Mouse (Mus musculus): Measurements from ENCODE around the gene Ms4a4c. TPM values are rescaled to one million over a fixed set of nuclear protein-coding genes. Genes with fewer than 3 reads are reported as not detected.
"Not testable (repeated sequence)": the region's sequence is repeated elsewhere in the genome, so short reads cannot be mapped to it uniquely, and the experiment has no call there.

The Ms4a4c gene
- polyA plus RNA-seq, 1 experiment from 2014 or later = 2.5 TPM

DNA sequence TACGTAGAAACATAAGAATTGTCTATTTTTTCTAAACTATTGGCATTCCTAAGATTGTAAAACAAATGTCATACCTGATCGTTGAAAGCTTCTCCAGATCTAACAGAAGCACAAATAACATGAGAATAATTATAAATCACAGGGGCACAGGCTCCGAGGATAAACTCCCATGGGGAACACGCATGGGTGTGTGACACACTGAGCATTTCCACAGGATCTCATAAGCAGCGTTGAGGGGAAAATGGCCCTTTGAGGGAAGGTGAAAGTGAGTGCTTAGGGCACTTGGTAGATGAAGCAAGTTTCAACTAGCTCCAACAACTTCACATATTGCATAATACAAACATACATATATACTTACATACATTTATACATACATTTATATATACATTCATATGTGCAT is 39.4 kb downstream of the Ms4a4c start:
- Histone ChIP-seq H3K9ac (replicated peaks) (no peak overlapping the region), H3K27me3 (ENCODE audit: insufficient read depth, low read length) (no peaks in the 10 kb centered on the region), H3K4me2 (ENCODE audit: low read depth, low read length) (no peak overlapping the region), H3K4me1 (ENCODE audit: insufficient read depth) (no peaks in the 10 kb centered on the region), H3K36me3 (replicated peaks; ENCODE audit: insufficient read depth, low read length) (no peaks in the 10 kb centered on the region), H3K27ac (ENCODE audit: low read depth) (no peak overlapping the region), H3K9me3 (ENCODE audit: low read length) (no peaks in the 10 kb centered on the region), H3K4me3 (ENCODE audit: low read depth, low read length) (no peak overlapping the region)
- 81% methylated on average over 5 of the region's 5 CpGs for WGBS (ENCODE audit: insufficient replicate concordance)
- ATAC-seq (no peak), DNase-seq (no peak)
- TF ChIP-seq EP300 (IDR thresholded peaks at IDR 0.05; ENCODE audit: low read depth) (no peak), CTCF (IDR thresholded peaks at IDR 0.05; ENCODE audit: low read depth) (no peak)

GRCm38 (mm10) chr19:11447238-11447637 is 42.7 kb downstream of the Ms4a4c start:
- no peak overlapping the region for H3K9ac ChIP-seq (replicated peaks)
- no peaks in the 10 kb centered on the region for H3K36me3 ChIP-seq (replicated peaks; ENCODE audit: insufficient read depth, low read length)
- H3K4me2 ChIP-seq (ENCODE audit: low read depth, low read length) = no peak overlapping the region
- no peaks in the 10 kb centered on the region for H3K27me3 ChIP-seq (ENCODE audit: insufficient read depth, low read length)
- DNase-seq = no peak
- no peak for ATAC-seq
- H3K27ac ChIP-seq (ENCODE audit: low read depth) = peak overlapping the region; percentile 39; the same call in 1 of the 2 replicates
- WGBS (ENCODE audit: insufficient replicate concordance) = 33% methylated on average over 2 of the region's 2 CpGs
- H3K4me1 ChIP-seq (ENCODE audit: insufficient read depth) = no peaks in the 10 kb centered on the region
- H3K9me3 ChIP-seq (ENCODE audit: low read length) = no peaks in the 10 kb centered on the region
- H3K4me3 ChIP-seq (ENCODE audit: low read depth, low read length) = no peak overlapping the region
- TF ChIP-seq CTCF (IDR thresholded peaks at IDR 0.05; ENCODE audit: low read depth) (no peak), EP300 (IDR thresholded peaks at IDR 0.05; ENCODE audit: low read depth) (no peak)

DNA sequence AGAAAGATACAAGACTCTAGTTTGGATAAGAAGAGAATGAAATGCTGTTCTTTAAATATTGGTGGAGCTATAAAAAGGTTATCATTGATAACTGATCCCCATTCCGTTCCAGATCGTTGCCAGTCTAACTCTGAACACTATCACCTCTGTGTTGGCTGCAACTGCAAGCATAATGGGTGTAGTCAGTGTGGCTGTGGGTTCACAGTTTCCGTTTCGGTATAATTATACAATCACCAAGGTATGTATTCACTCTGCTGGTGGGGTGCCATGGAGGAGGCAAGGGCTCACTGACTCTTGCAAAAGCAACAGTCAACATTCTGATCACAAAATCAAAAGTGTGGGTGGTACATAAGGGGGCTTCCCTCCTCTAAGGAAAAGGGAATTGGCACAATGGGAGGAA is 54.5 kb downstream of the Ms4a4c start:
- not testable (repeated sequence) for DNase-seq; H3K9me3 ChIP-seq (ENCODE audit: low read length); H3K4me3 ChIP-seq (ENCODE audit: low read depth, low read length); H3K9ac ChIP-seq (replicated peaks); H3K4me2 ChIP-seq (ENCODE audit: low read depth, low read length); H3K27me3 ChIP-seq (ENCODE audit: insufficient read depth, low read length); H3K36me3 ChIP-seq (replicated peaks; ENCODE audit: insufficient read depth, low read length); H3K27ac ChIP-seq (ENCODE audit: low read depth); H3K4me1 ChIP-seq (ENCODE audit: insufficient read depth); ATAC-seq
- WGBS (ENCODE audit: insufficient replicate concordance) = 61% methylated on average over 2 of the region's 4 CpGs

GRCm38 (mm10) chr19:11464795-11465194 is 60.2 kb downstream of the Ms4a4c start:
- not testable (repeated sequence) for H3K27ac ChIP-seq (ENCODE audit: low read depth); H3K4me1 ChIP-seq (ENCODE audit: insufficient read depth); H3K36me3 ChIP-seq (replicated peaks; ENCODE audit: insufficient read depth, low read length); H3K27me3 ChIP-seq (ENCODE audit: insufficient read depth, low read length); H3K4me2 ChIP-seq (ENCODE audit: low read depth, low read length); H3K9ac ChIP-seq (replicated peaks); H3K4me3 ChIP-seq (ENCODE audit: low read depth, low read length); H3K9me3 ChIP-seq (ENCODE audit: low read length); DNase-seq
- ATAC-seq = peak; percentile 51; the same call in 1 of the 2 replicates
- 36% methylated on average over 1 of the region's 1 CpGs for WGBS (ENCODE audit: insufficient replicate concordance)

DNA sequence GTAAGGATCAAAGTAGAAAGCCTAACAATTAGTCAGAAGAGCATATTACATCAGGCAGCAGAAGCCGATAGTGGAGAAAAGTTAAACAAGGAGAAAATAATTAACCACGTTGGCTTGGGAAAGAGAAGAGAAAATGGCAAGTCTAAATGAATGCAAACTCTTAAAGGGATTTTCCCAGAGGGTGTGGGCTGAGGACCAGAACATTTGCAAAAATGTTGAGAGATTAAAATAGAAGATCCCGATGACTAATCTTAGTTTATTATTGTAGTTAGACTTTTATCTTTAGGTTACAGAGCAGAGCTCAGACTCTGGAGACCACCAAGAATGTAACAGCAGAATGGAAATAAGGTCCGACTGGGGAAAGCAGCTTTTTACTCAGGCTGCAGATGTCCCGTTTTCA is 61.9 kb downstream of the Ms4a4c start:
- no peaks in the 10 kb centered on the region for H3K9me3 ChIP-seq (ENCODE audit: low read length)
- H3K4me3 ChIP-seq (ENCODE audit: low read depth, low read length) = no peak overlapping the region
- H3K27me3 ChIP-seq (ENCODE audit: insufficient read depth, low read length) = no peaks in the 10 kb centered on the region
- no peak; the same call in 1 of the 2 replicates for ATAC-seq
- no peak overlapping the region for H3K9ac ChIP-seq (replicated peaks)
- no peak for DNase-seq
- no peak overlapping the region for H3K4me2 ChIP-seq (ENCODE audit: low read depth, low read length)
- no peak overlapping the region for H3K27ac ChIP-seq (ENCODE audit: low read depth)
- WGBS (ENCODE audit: insufficient replicate concordance) = 58% methylated on average over 5 of the region's 5 CpGs
- H3K36me3 ChIP-seq (replicated peaks; ENCODE audit: insufficient read depth, low read length) = no peaks in the 10 kb centered on the region
- no peak for TF ChIP-seq EP300 (IDR thresholded peaks at IDR 0.05; ENCODE audit: low read depth)
- no peak for TF ChIP-seq CTCF (IDR thresholded peaks at IDR 0.05; ENCODE audit: low read depth)
- peaks cover 4% of the 10 kb centered on the region; the same call in 1 of the 2 replicates for H3K4me1 ChIP-seq (ENCODE audit: insufficient read depth)

GRCm38 (mm10) chr19:11468361-11468760 is 63.8 kb downstream of the Ms4a4c start:
- not testable (repeated sequence) for H3K9ac ChIP-seq (replicated peaks); H3K4me3 ChIP-seq (ENCODE audit: low read depth, low read length); ATAC-seq; H3K9me3 ChIP-seq (ENCODE audit: low read length); H3K27me3 ChIP-seq (ENCODE audit: insufficient read depth, low read length); DNase-seq; H3K27ac ChIP-seq (ENCODE audit: low read depth); H3K36me3 ChIP-seq (replicated peaks; ENCODE audit: insufficient read depth, low read length); H3K4me1 ChIP-seq (ENCODE audit: insufficient read depth); H3K4me2 ChIP-seq (ENCODE audit: low read depth, low read length)
- 41% methylated on average over 1 of the region's 1 CpGs for WGBS (ENCODE audit: insufficient replicate concordance)

- not testable (repeated sequence) for H3K4me1 ChIP-seq (ENCODE audit: insufficient read depth); H3K9me3 ChIP-seq (ENCODE audit: low read length); H3K9ac ChIP-seq (replicated peaks); DNase-seq; ATAC-seq; H3K36me3 ChIP-seq (replicated peaks; ENCODE audit: insufficient read depth, low read length); H3K27me3 ChIP-seq (ENCODE audit: insufficient read depth, low read length)
- WGBS (ENCODE audit: insufficient replicate concordance) = 31% methylated on average over 4 of the region's 4 CpGs
- H3K4me2 ChIP-seq (ENCODE audit: low read depth, low read length) = 0 out of 2 replicates have a peak within 1 kb of the TSS, but pooled peaks have one; percentile 13
- H3K27ac ChIP-seq (ENCODE audit: low read depth) = peak within 1 kb of the TSS; percentile 29; the same call in 1 of the 2 replicates
- H3K4me3 ChIP-seq (ENCODE audit: low read depth, low read length) = 0 out of 2 replicates have a peak within 1 kb of the TSS, but pooled peaks have one; percentile 6
Measured at GRCm38 (mm10) chr19:11469215-11469614, 64.6 kb downstream of the Ms4a4c start, which contains the start of gene Ms4a6c. TSS of gene Ms4a6c (plus strand) at chr19:11469366.

Other genes with a start within 250 kb of the Ms4a4c start
- not detected in 2 replicates for gene 1700025F22Rik, start 239.4 kb upstream of the Ms4a4c start, polyA plus RNA-seq (2015; fragmentation: Nextera tagmentation; extraction: Ambion mirVana)
- not detected in 2 replicates for gene Ms4a13, start 208.0 kb upstream of the Ms4a4c start, polyA plus RNA-seq (2015; fragmentation: Nextera tagmentation; extraction: Ambion mirVana)
- not detected in 2 replicates for gene Ms4a12, start 172.3 kb upstream of the Ms4a4c start, polyA plus RNA-seq (2015; fragmentation: Nextera tagmentation; extraction: Ambion mirVana)
- gene Ms4a1, start 138.5 kb upstream of the Ms4a4c start, polyA plus RNA-seq (2015; fragmentation: Nextera tagmentation; extraction: Ambion mirVana) = 3.3 and 3.8 TPM in 2 replicates
- not detected in 2 replicates for gene Ms4a5, start 120.9 kb upstream of the Ms4a4c start, polyA plus RNA-seq (2015; fragmentation: Nextera tagmentation; extraction: Ambion mirVana)
- 0.02 TPM in 1 of 2 replicates, not detected in the other for gene Ms4a14, start 90.3 kb upstream of the Ms4a4c start, polyA plus RNA-seq (2015; fragmentation: Nextera tagmentation; extraction: Ambion mirVana)
- 2.9 and 3.5 TPM in 2 replicates for gene Ms4a7, start 68.6 kb upstream of the Ms4a4c start, polyA plus RNA-seq (2015; fragmentation: Nextera tagmentation; extraction: Ambion mirVana)
- gene Ms4a4a, start 29.2 kb upstream of the Ms4a4c start, polyA plus RNA-seq (2015; fragmentation: Nextera tagmentation; extraction: Ambion mirVana) = 2.8 and 3.2 TPM in 2 replicates
- 1.8 and 2.3 TPM in 2 replicates for gene Ms4a4b, start 38.8 kb downstream of the Ms4a4c start, polyA plus RNA-seq (2015; fragmentation: Nextera tagmentation; extraction: Ambion mirVana)
- gene Ms4a6c, start 64.6 kb downstream of the Ms4a4c start, polyA plus RNA-seq (2015; fragmentation: Nextera tagmentation; extraction: Ambion mirVana) = 13.1 and 13.4 TPM in 2 replicates
- gene Gm8369, start 81.2 kb downstream of the Ms4a4c start, polyA plus RNA-seq (2015; fragmentation: Nextera tagmentation; extraction: Ambion mirVana) = 1.6 and 2.1 TPM in 2 replicates
- 3.2 and 3.8 TPM in 2 replicates for gene Ms4a6b, start 111.7 kb downstream of the Ms4a4c start, polyA plus RNA-seq (2015; fragmentation: Nextera tagmentation; extraction: Ambion mirVana)
- gene Ms4a4d, start 132.0 kb downstream of the Ms4a4c start, polyA plus RNA-seq (2015; fragmentation: Nextera tagmentation; extraction: Ambion mirVana) = 1.5 and 1.7 TPM in 2 replicates
- gene Ms4a6d, start 200.1 kb downstream of the Ms4a4c start, polyA plus RNA-seq (2015; fragmentation: Nextera tagmentation; extraction: Ambion mirVana) = 8.8 and 9.0 TPM in 2 replicates
- gene Ms4a2, start 218.9 kb downstream of the Ms4a4c start, polyA plus RNA-seq (2015; fragmentation: Nextera tagmentation; extraction: Ambion mirVana) = 0.86 and 0.90 TPM in 2 replicates
- gene Ms4a3, start 236.1 kb downstream of the Ms4a4c start, polyA plus RNA-seq (2015; fragmentation: Nextera tagmentation; extraction: Ambion mirVana) = 37.6 and 38.0 TPM in 2 replicates

Measured in liver, postnatal 0 days (tissue).